ENCODE assay signal across 16 mouse cellular contexts in the genomic region with DNA sequence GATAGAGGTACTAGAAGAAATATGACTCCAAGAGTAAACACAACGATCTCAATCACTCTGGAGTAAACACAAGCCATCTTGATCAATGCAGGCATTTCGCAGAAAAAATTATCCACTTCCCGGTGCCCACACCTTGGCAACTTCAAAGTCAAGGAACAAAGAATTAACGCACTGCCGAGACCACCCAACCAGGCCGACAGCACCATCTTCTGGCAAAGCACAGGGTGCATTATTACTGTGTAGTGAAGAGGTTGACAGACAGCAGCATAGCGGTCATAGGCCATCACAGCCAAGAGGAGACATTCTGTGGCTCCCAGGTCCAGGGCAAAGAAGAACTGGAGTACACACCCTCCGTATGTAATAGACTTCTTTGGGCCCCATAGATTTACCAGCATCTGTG. TPM values are rescaled to one million over a fixed set of nuclear protein-coding genes. Genes with fewer than 3 reads are reported as not detected.
DNase-seq lines count a peak whose midpoint lies in the region; ATAC-seq and TF ChIP-seq lines count a peak whose summit lies in the region.
"Had no signal": no experiment of that assay in that cellular context is flagged by ENCODE, and none has a peak within 500 bp of the region (broad histone marks: within the 10 kb centered on the region; RNA-seq: fewer than 3 reads in every experiment).

No protein-coding gene starts in this region.

- H3K4me3 ChIP-seq in kidney, postnatal 0 days (replicated peaks; ENCODE audit: low read depth, low read length), result no peak overlapping the region
- H3K4me3 ChIP-seq: embryonic facial prominence, embryonic 12.5 days; hindbrain, embryonic 15.5 days; megakaryocyte, embryonic 14.5 days; neural tube, embryonic 13.5 days had no signal

- ATAC-seq in kidney, postnatal 0 days (replicated peaks; ENCODE audit: low FRiP score, low read depth), result no peak
- ATAC-seq: forebrain, embryonic 14.5 days had no signal

- no peak for DNase-seq in kidney, postnatal 0 days (ENCODE audit: low spot score)
- DNase-seq in kidney, postnatal 25 days, result no peak
- peak; percentile 51 for DNase-seq in thymus, postnatal 0 days (ENCODE audit: low spot score)
- no peak for DNase-seq in thymus, postnatal 25 days
- peak; percentile 18 for DNase-seq in adrenal gland, postnatal 25 days
- DNase-seq in thymus, postnatal 36 days, result peak; percentile 5 to 9
- no peak for DNase-seq in left cerebral cortex, postnatal 14 days (ENCODE audit: low spot score in 2 of 2)
- DNase-seq in neural tube, embryonic 10.5 days (ENCODE audit: extremely low spot score, low spot score), result no peak

- WGBS in kidney, postnatal 0 days, result 43% methylated on average over 8 of the region's 8 CpGs

- no peaks in the 10 kb centered on the region for H3K9me3 ChIP-seq in kidney, postnatal 0 days (replicated peaks; ENCODE audit: low read length)
- H3K9me3 ChIP-seq: embryonic facial prominence, embryonic 12.5 days; hindbrain, embryonic 15.5 days; megakaryocyte, embryonic 14.5 days; neural tube, embryonic 13.5 days had no signal

- peak; percentile 64; the same call in 1 of the 2 replicates for TF ChIP-seq CTCF in kidney, postnatal 0 days (IDR thresholded peaks at IDR 0.05; ENCODE audit: low read depth)

- no peak overlapping the region for H3K27ac ChIP-seq in kidney, postnatal 0 days
- H3K27ac ChIP-seq: embryonic facial prominence, embryonic 12.5 days; hindbrain, embryonic 15.5 days; neural tube, embryonic 13.5 days had no signal

- no peaks in the 10 kb centered on the region for H3K27me3 ChIP-seq in kidney, postnatal 0 days (ENCODE audit: insufficient read depth, low read length)
- H3K27me3 ChIP-seq: embryonic facial prominence, embryonic 12.5 days; hindbrain, embryonic 15.5 days; neural tube, embryonic 13.5 days had no signal

- no peak overlapping the region for H3K4me2 ChIP-seq in kidney, postnatal 0 days (ENCODE audit: low read length)
- H3K4me2 ChIP-seq: embryonic facial prominence, embryonic 12.5 days; hindbrain, embryonic 15.5 days; neural tube, embryonic 13.5 days had no signal

- no peaks in the 10 kb centered on the region for H3K36me3 ChIP-seq in kidney, postnatal 0 days (ENCODE audit: insufficient read depth, low read length)
- H3K36me3 ChIP-seq: embryonic facial prominence, embryonic 12.5 days; hindbrain, embryonic 15.5 days; neural tube, embryonic 13.5 days had no signal

- H3K4me1 ChIP-seq in kidney, postnatal 0 days (replicated peaks; ENCODE audit: insufficient read depth, low read length), result no peaks in the 10 kb centered on the region
- H3K4me1 ChIP-seq: embryonic facial prominence, embryonic 12.5 days; hindbrain, embryonic 15.5 days; megakaryocyte, embryonic 14.5 days; neural tube, embryonic 13.5 days had no signal

- no peak overlapping the region for H3K9ac ChIP-seq in kidney, postnatal 0 days (ENCODE audit: low read depth, low read length)
- H3K9ac ChIP-seq: embryonic facial prominence, embryonic 12.5 days; hindbrain, embryonic 15.5 days; neural tube, embryonic 13.5 days had no signal

- intact Hi-C loops in left cerebral cortex, postnatal 14 days (cut with DNase I), result no loop called here

RNA-seq across cellular contexts. Expression of a gene that starts 3.2 kb away (rescaled TPM):
- not detected in 2 replicates for polyA plus RNA-seq in kidney, postnatal 0 days (2015; fragmentation: Nextera tagmentation; extraction: Ambion mirVana)
- not detected in 2 replicates for polyA plus RNA-seq in thymus, postnatal 0 days (2015; fragmentation: Nextera tagmentation; extraction: Ambion mirVana)
- not detected in 2 replicates for total RNA-seq in adrenal gland, postnatal 25 days (2021)
- total RNA-seq in left cerebral cortex, postnatal 14 days (2021), result not detected
- total RNA-seq: gastrocnemius, postnatal 4 days; layer of hippocampus, postnatal 25 days; liver, adult 2 months had no signal
- polyA plus RNA-seq: embryonic facial prominence, embryonic 12.5 days; forebrain, embryonic 14.5 days; hindbrain, embryonic 15.5 days; liver, adult 2 months; neural tube, embryonic 13.5 days had no signal

RNA-seq across cellular contexts. Expression of a gene that starts 13.0 kb away (rescaled TPM):
- polyA plus RNA-seq in kidney, postnatal 0 days (2015; fragmentation: Nextera tagmentation; extraction: Ambion mirVana), result not detected in 2 replicates
- not detected in 2 replicates for polyA plus RNA-seq in thymus, postnatal 0 days (2015; fragmentation: Nextera tagmentation; extraction: Ambion mirVana)
- not detected in 2 replicates for total RNA-seq in adrenal gland, postnatal 25 days (2021)
- not detected for total RNA-seq in left cerebral cortex, postnatal 14 days (2021)
- total RNA-seq: gastrocnemius, postnatal 4 days; layer of hippocampus, postnatal 25 days; liver, adult 2 months had no signal
- polyA plus RNA-seq: embryonic facial prominence, embryonic 12.5 days; forebrain, embryonic 14.5 days; hindbrain, embryonic 15.5 days; liver, adult 2 months; neural tube, embryonic 13.5 days had no signal

RNA-seq across cellular contexts. Expression of a gene that starts 31.1 kb away (rescaled TPM):
- polyA plus RNA-seq in kidney, postnatal 0 days (2015; fragmentation: Nextera tagmentation; extraction: Ambion mirVana), result 0.04 TPM in 1 of 2 replicates, not detected in the other
- 0.14 and 0.18 TPM in 2 replicates for polyA plus RNA-seq in thymus, postnatal 0 days (2015; fragmentation: Nextera tagmentation; extraction: Ambion mirVana)
- not detected in 2 replicates for total RNA-seq in adrenal gland, postnatal 25 days (2021)
- not detected for total RNA-seq in left cerebral cortex, postnatal 14 days (2021)
- total RNA-seq: gastrocnemius, postnatal 4 days; layer of hippocampus, postnatal 25 days; liver, adult 2 months had no signal
- polyA plus RNA-seq: forebrain, embryonic 14.5 days; hindbrain, embryonic 15.5 days; liver, adult 2 months; neural tube, embryonic 13.5 days had no signal

RNA-seq across cellular contexts. Expression of a gene that starts 36.8 kb away (rescaled TPM):
- polyA plus RNA-seq in kidney, postnatal 0 days (2015; fragmentation: Nextera tagmentation; extraction: Ambion mirVana), result 101 and 103 TPM in 2 replicates
- 160 and 174 TPM in 2 replicates for polyA plus RNA-seq in thymus, postnatal 0 days (2015; fragmentation: Nextera tagmentation; extraction: Ambion mirVana)
- total RNA-seq in adrenal gland, postnatal 25 days (2021), result 49.2 and 59.6 TPM in 2 replicates
- total RNA-seq in left cerebral cortex, postnatal 14 days (2021), result 10 to 100 TPM; 35.7 to 42.3 TPM

Comparison
In these comparisons a context has a peak if more than half of its experiments do, and no peak if none do; other contexts are left out.
1. DNase-seq: peak in thymus, postnatal 0 days (single experiment), adrenal gland, postnatal 25 days (single experiment) and thymus, postnatal 36 days (2 of 2); none in kidney, postnatal 0 days (single experiment), kidney, postnatal 25 days (0 of 2), thymus, postnatal 25 days (single experiment), left cerebral cortex, postnatal 14 days (0 of 2) and neural tube, embryonic 10.5 days (single experiment).